Mouse (Mus musculus) heart, embryonic 12.5 days (tissue): ENCODE data around the gene Slc10a1. TPM values are rescaled to one million over a fixed set of nuclear protein-coding genes. Genes with fewer than 3 reads are reported as not detected.

Source experiments
- ATAC-seq: fragments of 200-750 bp; cut with Nextera tagmentation; 2 replicates; pipeline ENCODE4 v1.8.0; 2017; ENCODE audit warnings: moderate TSS enrichment, moderate library complexity; ENCODE audit not compliant: insufficient number of reproducible peaks, low FRiP score
- H3K27ac ChIP-seq: fragments of 300-500 bp; sonication (generic); 2 replicates; pipeline ENCODE4 v1.5.1; 2016; ENCODE audit warnings: mild to moderate bottlenecking, moderate library complexity; ENCODE audit not compliant: poor library complexity, severe bottlenecking
- H3K27me3 ChIP-seq: fragments of 300-500 bp; sonication (generic); replicated peaks from 2 replicates; pipeline ENCODE4 v1.6.1; 2016; ENCODE audit warnings: mild to moderate bottlenecking, moderate library complexity
- H3K36me3 ChIP-seq: fragments of 300-500 bp; sonication (generic); 2 replicates; pipeline ENCODE4 v1.6.1; 2016; ENCODE audit warnings: mild to moderate bottlenecking, moderate library complexity
- H3K4me1 ChIP-seq: fragments of 300-500 bp; sonication (generic); replicated peaks from 2 replicates; pipeline ENCODE4 v1.6.1; 2016; ENCODE audit warnings: mild to moderate bottlenecking
- H3K4me2 ChIP-seq: fragments of 300-500 bp; sonication (generic); 2 replicates; pipeline ENCODE4 v1.6.1; 2016; ENCODE audit warnings: mild to moderate bottlenecking, moderate library complexity
- H3K4me3 ChIP-seq: fragments of 300-500 bp; sonication (generic); 2 replicates; pipeline ENCODE4 v1.5.1; 2016; ENCODE audit warnings: mild to moderate bottlenecking
- H3K9ac ChIP-seq: fragments of 300-500 bp; sonication (generic); 2 replicates; pipeline ENCODE4 v1.6.1; 2016; ENCODE audit warnings: mild to moderate bottlenecking, moderate library complexity
- H3K9me3 ChIP-seq: fragments of 300-500 bp; sonication (generic); replicated peaks from 2 replicates; pipeline ENCODE4 v1.6.1; 2016; ENCODE audit warnings: mild to moderate bottlenecking, moderate library complexity
- WGBS: fragments of 180-500 bp; shearing (Covaris S2); methylation state at CpG from one replicate; pipeline ENCODE4 v1.1.7; 2016; 5-methylcytosine and 5-hydroxymethylcytosine counted together
- polyA plus RNA-seq: library from polyadenylated mRNA; unstranded; fragments of >200 nt; fragmentation: Nextera tagmentation; extraction: Ambion mirVana; gene quantifications from 2 replicates; pipeline ENCODE4 v1.2.1, GENCODE M21; 2016

Slc10a1 gene
- polyA plus RNA-seq = 0.53 and 0.64 TPM in 2 replicates

DNA sequence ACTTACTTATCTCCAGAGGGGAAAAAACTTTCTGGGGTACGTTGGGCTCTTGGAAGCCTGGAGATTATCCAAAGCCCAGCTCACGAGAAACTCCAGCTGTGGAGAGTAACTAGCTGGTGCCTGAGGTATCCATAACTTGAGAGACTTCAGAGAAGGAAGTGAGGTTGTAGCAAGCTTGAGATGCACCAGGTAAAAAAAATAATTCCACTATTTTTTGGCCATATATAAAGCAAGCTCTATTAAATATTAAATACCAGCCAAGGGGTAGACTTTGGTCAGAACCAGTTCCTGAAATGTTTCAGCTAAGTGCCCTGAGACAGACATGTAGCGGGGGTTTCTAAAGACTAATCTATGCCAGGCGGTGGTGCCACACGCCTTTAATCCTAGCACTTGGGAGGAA, at the start of gene Slc10a1:
Gene Slc10a1 (minus strand): TSS at position 101 of the 400 bp plus-strand sequence.
- no peak within 1 kb of the TSS for H3K27ac ChIP-seq
- no peaks in the 10 kb centered on the region for H3K4me1 ChIP-seq
- no peak within 1 kb of the TSS for H3K4me3 ChIP-seq
- no peak within 1 kb of the TSS for H3K4me2 ChIP-seq
- no peak within 1 kb of the TSS for H3K9ac ChIP-seq
- no peaks in the 10 kb centered on the region for H3K27me3 ChIP-seq
- 78% methylated on average over 5 of the region's 5 CpGs for WGBS
- no peaks in the 10 kb centered on the region for H3K9me3 ChIP-seq
- no peak for ATAC-seq
- H3K36me3 ChIP-seq = no peaks in the 10 kb centered on the region

DNA sequence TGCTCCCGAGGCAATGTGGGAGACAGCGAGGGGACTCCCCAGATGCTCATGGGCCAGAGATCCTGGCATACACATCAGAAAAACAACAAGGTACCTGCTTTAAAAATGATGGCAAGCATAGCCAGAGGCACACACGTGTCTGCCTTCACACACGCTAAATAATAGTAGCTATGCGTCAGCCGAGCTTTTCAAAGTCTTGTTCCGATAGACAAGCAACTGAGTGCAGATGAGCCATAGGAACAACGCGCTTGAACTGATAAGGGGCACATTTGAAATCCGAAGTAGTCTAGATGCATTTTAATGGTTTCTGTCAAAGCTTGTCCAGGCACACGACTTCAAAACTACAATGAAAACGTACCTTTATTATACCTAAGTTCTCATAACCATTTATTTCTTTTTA, 49.1 kb upstream of the Slc10a1 start:
- Histone ChIP-seq H3K4me1 (peaks cover 5% of the 10 kb centered on the region), H3K4me3 (no peak overlapping the region), H3K4me2 (no peak overlapping the region), H3K27me3 (no peaks in the 10 kb centered on the region), H3K9me3 (no peaks in the 10 kb centered on the region), H3K36me3 (no peaks in the 10 kb centered on the region), H3K27ac (no peak overlapping the region), H3K9ac (no peak overlapping the region)
- 85% methylated on average over 12 of the region's 12 CpGs for WGBS
- ATAC-seq = no peak

DNA sequence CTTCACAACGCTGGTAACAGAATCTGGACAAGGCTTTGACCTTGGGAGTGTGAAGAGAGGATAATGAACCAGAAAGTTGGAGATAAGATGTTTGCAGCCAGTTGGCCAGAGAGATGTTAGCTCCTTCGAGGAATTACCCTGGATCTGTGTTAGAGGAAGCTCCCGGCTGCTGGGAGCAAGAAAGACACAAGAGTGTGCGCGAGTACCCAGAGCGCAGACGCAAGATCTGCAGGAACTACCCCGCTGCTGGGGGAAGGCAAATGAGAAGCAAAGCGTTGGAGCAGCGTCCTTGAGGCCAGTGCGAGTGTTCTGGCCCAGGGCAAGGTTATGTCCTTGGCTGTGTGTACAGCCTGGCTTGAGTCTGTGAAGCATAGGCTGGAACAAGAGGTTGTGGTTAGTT, 45.0 kb upstream of the Slc10a1 start:
- no peak for ATAC-seq
- H3K4me1 ChIP-seq = peaks cover 15% of the 10 kb centered on the region
- WGBS = 44% methylated on average over 11 of the region's 11 CpGs

DNA sequence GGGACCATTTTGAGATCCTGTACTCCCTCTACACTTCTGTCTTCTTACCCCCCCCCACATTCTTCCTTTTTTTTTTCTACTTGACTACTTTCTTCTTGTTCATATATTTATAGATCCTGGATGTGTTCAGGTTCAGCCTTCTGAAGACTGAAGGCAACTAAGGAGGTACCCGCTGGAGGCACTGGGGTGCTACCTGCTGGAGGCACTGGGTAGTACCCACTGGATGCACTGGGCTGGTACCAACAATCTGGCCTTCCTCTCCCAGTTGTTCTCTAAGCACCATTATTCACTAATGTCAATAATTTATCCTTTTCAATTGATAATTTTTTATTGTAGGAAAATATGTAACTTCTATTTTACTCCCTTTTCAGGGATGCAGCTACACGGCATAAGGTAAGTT, 43.5 kb upstream of the Slc10a1 start:
- WGBS = 81% methylated on average over 2 of the region's 2 CpGs

More for the DNA sequence above, 45.0 kb upstream of the Slc10a1 start:
- Histone ChIP-seq H3K27me3 (no peaks in the 10 kb centered on the region), H3K9ac (no peak overlapping the region), H3K4me3 (no peak overlapping the region), H3K27ac (no peak overlapping the region), H3K36me3 (no peaks in the 10 kb centered on the region), H3K9me3 (no peaks in the 10 kb centered on the region), H3K4me2 (0 out of 2 replicates have a peak overlapping the region, but pooled peaks have one; percentile 9)

DNA sequence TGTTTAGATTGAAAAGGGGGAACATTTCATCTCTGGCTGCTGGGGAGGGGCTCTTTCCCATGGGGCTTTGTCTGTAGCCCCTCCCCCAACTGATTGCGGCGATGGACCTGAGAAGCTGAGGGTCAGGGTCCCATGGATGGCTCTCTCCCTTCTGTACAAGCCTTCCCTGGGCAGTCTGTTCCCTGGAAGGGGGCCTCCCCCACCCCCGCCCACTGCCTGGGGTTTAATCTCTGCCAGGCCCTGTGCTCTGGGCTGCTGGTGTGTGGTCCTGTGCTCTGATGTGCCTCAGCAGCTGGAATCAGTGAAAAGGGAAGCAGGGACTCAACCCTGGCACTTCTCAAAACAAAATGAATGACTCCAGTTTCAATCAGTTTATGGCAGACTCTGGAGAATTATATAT, 41.3 kb upstream of the Slc10a1 start:
- no peak overlapping the region for H3K4me3 ChIP-seq
- no peaks in the 10 kb centered on the region for H3K27me3 ChIP-seq
- H3K9me3 ChIP-seq = no peaks in the 10 kb centered on the region
- no peak overlapping the region for H3K27ac ChIP-seq
- H3K36me3 ChIP-seq = no peaks in the 10 kb centered on the region
- WGBS = 9% methylated on average over 3 of the region's 3 CpGs
- H3K4me1 ChIP-seq = peaks cover 15% of the 10 kb centered on the region
- peak overlapping the region; percentile 26 for H3K4me2 ChIP-seq
- ATAC-seq = no peak
- H3K9ac ChIP-seq = 0 out of 2 replicates have a peak overlapping the region, but pooled peaks have one; percentile 25

More for the DNA sequence above, 43.5 kb upstream of the Slc10a1 start:
- Histone ChIP-seq H3K36me3 (no peaks in the 10 kb centered on the region), H3K4me2 (no peak overlapping the region), H3K9ac (no peak overlapping the region), H3K9me3 (no peaks in the 10 kb centered on the region), H3K4me1 (peaks cover 15% of the 10 kb centered on the region), H3K27ac (no peak overlapping the region), H3K4me3 (no peak overlapping the region), H3K27me3 (no peaks in the 10 kb centered on the region)
- ATAC-seq = no peak

DNA sequence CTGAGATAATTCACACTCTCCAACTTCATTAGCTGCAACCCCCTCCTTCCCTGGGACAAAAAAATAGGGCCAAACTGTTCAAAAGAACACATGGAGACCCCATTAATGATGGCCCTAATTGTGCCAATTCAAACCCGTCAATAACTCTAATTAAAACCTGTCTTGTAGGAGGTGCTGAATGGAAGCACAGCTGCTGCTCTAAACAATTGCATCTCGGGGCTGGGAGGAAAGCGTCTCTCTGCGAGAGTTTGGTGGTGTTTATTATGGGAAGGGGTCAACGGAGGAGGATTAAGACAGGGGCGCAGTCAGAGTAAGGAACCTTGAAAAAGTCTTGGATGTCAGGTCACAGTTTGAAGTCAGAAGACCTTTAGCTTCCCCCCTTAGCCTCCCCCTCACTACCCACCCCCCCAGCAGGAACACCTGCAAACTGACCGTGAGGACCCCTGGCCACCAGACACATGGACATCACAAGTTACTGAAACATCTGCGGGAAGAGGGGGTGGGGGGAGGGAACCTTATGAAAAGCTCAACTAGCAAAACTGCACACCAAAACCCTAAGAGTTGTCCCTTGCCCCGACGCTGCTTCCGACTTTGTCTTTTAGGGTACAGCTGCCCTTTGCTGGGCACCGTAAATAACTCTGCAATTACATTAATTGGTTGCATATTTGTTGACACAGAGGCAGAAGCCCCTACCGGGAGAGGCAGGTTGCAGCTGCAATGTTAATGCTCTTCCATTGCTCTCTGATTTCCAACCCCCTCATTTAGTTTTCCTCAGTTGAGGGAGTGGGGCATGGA, 34.5 kb upstream of the Slc10a1 start:
- Histone ChIP-seq H3K27ac (no peak overlapping the region), H3K4me2 (no peak overlapping the region), H3K27me3 (peaks cover 18% of the 10 kb centered on the region), H3K4me3 (no peak overlapping the region), H3K4me1 (peaks cover 7% of the 10 kb centered on the region), H3K9me3 (no peaks in the 10 kb centered on the region), H3K36me3 (no peaks in the 10 kb centered on the region), H3K9ac (no peak overlapping the region)
- WGBS = 55% methylated on average over 13 of the region's 13 CpGs
- no peak for ATAC-seq

DNA sequence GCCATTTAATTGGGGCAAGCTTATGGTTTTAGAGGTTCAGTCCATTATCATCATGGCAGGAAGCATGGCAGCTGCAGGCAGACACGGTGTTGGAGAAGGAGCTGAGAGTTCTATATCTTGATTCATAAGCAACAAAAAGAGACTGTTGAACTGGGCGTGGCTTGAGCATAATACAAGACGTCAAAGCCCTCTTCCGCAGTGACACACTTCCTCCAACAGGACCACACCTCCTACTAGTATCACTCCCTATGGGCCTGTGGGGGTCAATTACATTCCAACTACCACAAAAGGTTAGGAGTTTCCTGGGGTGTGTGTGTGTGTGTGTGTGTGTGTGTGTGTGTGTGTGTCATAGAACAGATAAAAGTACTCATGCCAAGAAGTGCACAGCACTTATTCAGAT, 32.4 kb upstream of the Slc10a1 start:
- WGBS = 71% methylated on average over 4 of the region's 4 CpGs
- Histone ChIP-seq H3K4me2 (no peak overlapping the region), H3K4me3 (no peak overlapping the region), H3K4me1 (peaks cover 7% of the 10 kb centered on the region), H3K36me3 (no peaks in the 10 kb centered on the region), H3K27ac (no peak overlapping the region), H3K9me3 (peaks cover 1% of the 10 kb centered on the region; the same call in 1 of the 2 replicates), H3K27me3 (peaks cover 32% of the 10 kb centered on the region), H3K9ac (no peak overlapping the region)
- no peak for ATAC-seq

DNA sequence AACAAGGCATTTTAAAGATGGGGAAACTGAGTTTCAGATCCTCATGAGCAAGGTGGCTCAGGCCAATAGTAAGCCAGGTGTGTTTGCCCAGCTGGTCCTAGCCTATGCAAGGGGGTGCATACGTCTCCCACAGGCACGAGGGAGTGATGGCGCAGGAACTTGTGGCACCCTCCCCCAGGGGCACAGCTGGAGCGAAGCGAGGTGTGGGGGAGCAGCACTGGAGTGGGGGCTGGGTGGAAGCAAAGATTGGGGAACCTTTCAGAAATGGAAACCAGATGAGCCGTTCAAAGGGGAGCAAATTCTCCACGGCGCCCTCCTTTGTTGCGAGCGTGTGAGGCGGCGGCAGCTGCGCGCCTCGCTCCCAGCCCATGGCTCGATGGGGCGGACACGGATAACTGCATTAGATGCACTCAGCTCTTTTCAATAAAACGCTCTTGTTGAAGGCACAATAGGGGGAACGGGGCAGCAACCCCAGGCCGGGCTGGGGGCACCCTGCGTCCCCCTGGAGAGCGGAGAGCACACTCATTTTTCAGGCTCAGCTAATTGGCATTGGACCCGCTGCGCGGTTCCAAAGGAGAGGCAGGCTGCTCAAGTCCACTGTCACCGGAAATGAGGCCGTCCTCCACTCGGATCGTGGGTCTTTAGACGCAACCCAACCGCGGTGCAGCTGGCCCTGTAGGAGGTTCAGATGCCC, 30.2 kb upstream of the Slc10a1 start:
- no peak overlapping the region for H3K9ac ChIP-seq
- peaks cover 32% of the 10 kb centered on the region for H3K27me3 ChIP-seq
- H3K4me1 ChIP-seq = peaks cover 7% of the 10 kb centered on the region
- H3K27ac ChIP-seq = no peak overlapping the region
- WGBS = 5% methylated on average over 33 of the region's 33 CpGs
- peak overlapping the region; percentile 36 for H3K4me3 ChIP-seq
- peaks cover 5% of the 10 kb centered on the region for H3K9me3 ChIP-seq
- ATAC-seq = no peak
- peak overlapping the region; percentile 64 for H3K4me2 ChIP-seq
- H3K36me3 ChIP-seq = no peaks in the 10 kb centered on the region

DNA sequence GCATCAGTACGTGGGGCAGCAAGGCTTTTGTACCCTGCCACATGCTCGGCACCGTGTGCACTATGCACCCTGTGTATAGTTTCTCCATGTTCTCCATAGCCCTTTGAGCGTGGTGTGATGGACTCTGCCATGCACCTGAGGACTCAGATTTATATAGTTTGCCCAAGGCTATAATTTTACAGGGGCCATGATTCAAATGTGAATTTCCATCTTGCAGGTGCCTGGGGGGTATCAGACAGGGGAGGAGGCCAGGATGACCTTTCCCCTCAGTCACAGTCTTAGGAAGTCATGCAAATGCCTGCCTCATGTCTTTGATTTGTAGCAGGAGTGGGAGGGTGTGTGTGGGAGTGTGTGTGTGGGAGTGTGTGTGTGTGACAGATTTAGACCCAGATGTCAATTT, 29.1 kb upstream of the Slc10a1 start:
- Histone ChIP-seq H3K9ac (no peak overlapping the region), H3K4me2 (no peak overlapping the region), H3K4me1 (peaks cover 7% of the 10 kb centered on the region), H3K27ac (no peak overlapping the region), H3K27me3 (peaks cover 32% of the 10 kb centered on the region), H3K36me3 (no peaks in the 10 kb centered on the region), H3K4me3 (no peak overlapping the region), H3K9me3 (peaks cover 5% of the 10 kb centered on the region)
- WGBS = 78% methylated on average over 4 of the region's 4 CpGs
- ATAC-seq = no peak

DNA sequence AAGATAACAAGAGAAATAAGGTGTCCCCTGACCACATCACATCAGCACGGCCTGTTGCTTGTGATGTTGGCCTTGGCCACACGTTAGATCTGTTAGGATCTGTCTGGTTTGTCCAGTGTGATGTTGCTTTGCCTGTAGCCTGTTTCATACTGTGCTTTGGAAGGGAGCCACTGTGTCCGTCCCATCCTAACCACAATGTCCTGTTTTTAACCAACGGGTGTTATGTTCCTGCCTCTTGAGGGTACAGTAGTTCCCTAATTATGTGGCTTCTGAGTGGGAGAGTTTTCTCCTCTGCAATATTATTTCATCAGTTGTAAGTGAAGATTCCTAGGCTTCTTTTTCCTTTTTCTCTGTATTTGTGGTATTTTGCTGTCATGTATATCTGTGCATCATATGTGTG, 26.8 kb upstream of the Slc10a1 start:
- peaks cover 32% of the 10 kb centered on the region for H3K27me3 ChIP-seq
- peaks cover 7% of the 10 kb centered on the region for H3K4me1 ChIP-seq
- H3K36me3 ChIP-seq = no peaks in the 10 kb centered on the region
- no peak overlapping the region for H3K27ac ChIP-seq
- no peak overlapping the region for H3K4me3 ChIP-seq
- H3K9me3 ChIP-seq = peaks cover 5% of the 10 kb centered on the region
- no peak overlapping the region for H3K4me2 ChIP-seq
- 83% methylated on average over 4 of the region's 4 CpGs for WGBS
- H3K9ac ChIP-seq = no peak overlapping the region
- ATAC-seq = no peak

DNA sequence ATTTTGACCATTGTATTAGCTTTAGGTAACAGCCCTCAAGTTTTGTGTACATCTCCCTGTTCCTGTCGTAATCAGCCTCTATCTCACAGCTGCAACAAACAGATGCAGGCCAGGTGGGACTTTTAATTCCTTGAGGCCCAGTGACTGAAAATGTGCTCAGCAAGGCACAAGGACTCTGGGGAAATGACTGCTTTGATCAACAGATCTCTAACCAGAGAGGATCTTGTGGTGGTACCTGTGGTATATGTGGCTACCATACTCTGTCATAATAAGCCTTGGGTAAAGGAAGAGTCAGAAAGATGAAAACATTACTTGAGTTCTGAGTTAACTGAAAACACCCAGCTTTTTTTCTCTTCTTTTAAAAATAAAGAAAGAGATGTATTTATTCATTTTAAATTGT, 25.3 kb upstream of the Slc10a1 start:
- peaks cover 4% of the 10 kb centered on the region for H3K4me1 ChIP-seq
- H3K36me3 ChIP-seq = no peaks in the 10 kb centered on the region
- WGBS = 83% methylated on average over 1 of the region's 1 CpGs
- no peak overlapping the region for H3K4me2 ChIP-seq
- ATAC-seq = no peak
- no peak overlapping the region for H3K4me3 ChIP-seq
- H3K9me3 ChIP-seq = peaks cover 5% of the 10 kb centered on the region
- H3K27me3 ChIP-seq = peaks cover 19% of the 10 kb centered on the region
- H3K9ac ChIP-seq = no peak overlapping the region
- no peak overlapping the region for H3K27ac ChIP-seq
